Mouse (Mus musculus) erythroblast, embryonic 14.5 days (primary cell): ENCODE results near the gene Jmjd6.
"Not testable (repeated sequence)": the region's sequence is repeated elsewhere in the genome, so short reads cannot be mapped to it uniquely, and the experiment has no call there.

Experiments
- GATA1 ChIP-seq: IDR thresholded peaks from 2 replicates; pipeline ENCODE4 v1.6.1; 2012; ENCODE audit warnings: low read length, inconsistent platforms, mixed read lengths
- TAL1 ChIP-seq: IDR thresholded peaks from 3 replicates; pipeline ENCODE4 v1.6.1; 2012; ENCODE audit warnings: low read length, inconsistent platforms, mixed read lengths

- not testable (repeated sequence) for TF ChIP-seq TAL1, GATA1
Observed at GRCm38 (mm10) chr11:116823885-116824284, 19.4 kb downstream of the Jmjd6 start.
